Mouse (Mus musculus): ENCODE measurements around the gene Utp6. TPM values are rescaled to one million over a fixed set of nuclear protein-coding genes. Genes with fewer than 3 reads are reported as not detected.

Gene Utp6
- total RNA-seq, 1 experiment, result 79.7 TPM

DNA sequence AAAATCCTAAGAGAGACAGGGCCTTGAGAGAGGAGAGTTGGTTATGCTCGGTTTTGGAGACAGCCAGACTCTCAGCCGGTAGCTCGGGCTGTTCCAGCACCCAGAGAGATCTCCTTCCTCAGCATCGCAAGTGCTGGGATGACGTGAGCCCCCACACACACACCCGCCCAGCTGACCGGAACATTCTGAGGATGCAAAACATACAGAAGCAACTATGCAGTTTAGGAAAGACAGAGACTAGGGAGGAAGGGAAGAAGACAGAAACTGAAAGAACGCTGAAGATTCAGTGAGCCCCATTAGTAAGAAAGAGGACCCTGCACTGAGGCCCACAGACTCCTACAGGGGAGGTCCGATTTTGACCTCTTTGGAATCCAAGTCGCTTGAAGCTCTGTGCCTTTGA lies 5.6 kb upstream of the Utp6 start:
- no peak for TF ChIP-seq HCFC1 (IDR thresholded peaks at IDR 0.05; ENCODE audit: borderline replicate concordance, insufficient read depth, low read length)
- TF ChIP-seq ZNF384 (IDR thresholded peaks at IDR 0.05; ENCODE audit: low read depth, low read length), result no peak
- TF ChIP-seq MAFK (IDR thresholded peaks at IDR 0.05; ENCODE audit: insufficient read depth, low read depth, low read length), result no peak
- TF ChIP-seq CHD2 (IDR thresholded peaks at IDR 0.05; ENCODE audit: low read depth, low read length), result no peak
- TF ChIP-seq ZC3H11A (IDR thresholded peaks at IDR 0.05; ENCODE audit: borderline replicate concordance, low read depth, low read length), result no peak
- no peak for DNase-seq (ENCODE audit: low read depth, low spot score)
- in situ Hi-C loops (cut with MboI; ENCODE audit: low sequenced_read_pairs in 2 of 2, unreplicated experiment in 2 of 2), result no loop called here
- H3K27ac ChIP-seq (ENCODE audit: insufficient read depth, low read depth, low read length, poor library complexity, severe bottlenecking), result no peak overlapping the region
- peak overlapping the region in 1 of 2 experiments; percentile 15; a peak in 1 of 4 replicates for H3K4me3 ChIP-seq (ENCODE audit: insufficient read depth in 1 of 2, low read depth in 1 of 2, low read length in 2 of 2, poor library complexity in 1 of 2, severe bottlenecking in 1 of 2)
- 0 out of 4 replicates have a peak, but pooled peaks cover 0 to 2% of the 10 kb centered on the region in 2 experiments for H3K4me1 ChIP-seq (ENCODE audit: control insufficient read depth in 2 of 2, insufficient read depth in 2 of 2, low read length in 2 of 2, poor library complexity in 1 of 2)
- H3K9me3 ChIP-seq (ENCODE audit: control insufficient read depth, insufficient read depth, low read depth, low read length), result no peaks in the 10 kb centered on the region
- H3K36me3 ChIP-seq (ENCODE audit: control insufficient read depth, insufficient read depth, low read length, poor library complexity, severe bottlenecking), result no peaks in the 10 kb centered on the region
- H3K9ac ChIP-seq (ENCODE audit: insufficient read depth, low read depth, low read length, poor library complexity, severe bottlenecking), result 0 out of 2 replicates have a peak overlapping the region, but pooled peaks have one; percentile 40

DNA sequence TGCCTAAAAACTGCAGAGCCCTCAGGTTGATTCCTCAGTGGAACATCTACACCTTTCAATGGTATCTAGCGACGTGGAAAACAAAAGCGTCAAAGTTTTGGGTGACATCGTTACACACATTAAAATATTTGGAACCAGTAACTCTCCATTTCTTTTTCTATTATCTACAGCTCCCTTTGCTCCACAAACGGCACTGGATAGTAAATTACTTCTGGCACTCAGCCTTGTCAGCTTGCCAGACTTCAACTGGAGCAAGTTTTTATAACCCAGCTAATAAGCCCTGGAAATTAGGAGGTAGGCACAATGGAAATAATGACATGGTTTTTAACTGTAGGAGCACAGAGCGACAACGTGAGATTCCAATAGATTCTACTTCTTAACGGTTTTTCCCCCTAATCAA lies 3.7 kb upstream of the Utp6 start:
- Histone ChIP-seq H3K4me3 (ENCODE audit: insufficient read depth in 1 of 2, low read depth in 1 of 2, low read length in 2 of 2, poor library complexity in 1 of 2, severe bottlenecking in 1 of 2) (no peak overlapping the region), H3K36me3 (ENCODE audit: control insufficient read depth, insufficient read depth, low read length, poor library complexity, severe bottlenecking) (no peaks in the 10 kb centered on the region), H3K9me3 (ENCODE audit: control insufficient read depth, insufficient read depth, low read depth, low read length) (no peaks in the 10 kb centered on the region), H3K27ac (ENCODE audit: insufficient read depth, low read depth, low read length, poor library complexity, severe bottlenecking) (no peak overlapping the region), H3K9ac (ENCODE audit: insufficient read depth, low read depth, low read length, poor library complexity, severe bottlenecking) (no peak overlapping the region), H3K4me1 (ENCODE audit: control insufficient read depth in 2 of 2, insufficient read depth in 2 of 2, low read length in 2 of 2, poor library complexity in 1 of 2) (no peaks in the 10 kb centered on the region)
- in situ Hi-C loops (cut with MboI; ENCODE audit: low sequenced_read_pairs in 2 of 2, unreplicated experiment in 2 of 2), result no loop called here
- TF ChIP-seq MAFK (IDR thresholded peaks at IDR 0.05; ENCODE audit: insufficient read depth, low read depth, low read length) (no peak), ZC3H11A (IDR thresholded peaks at IDR 0.05; ENCODE audit: borderline replicate concordance, low read depth, low read length) (no peak), HCFC1 (IDR thresholded peaks at IDR 0.05; ENCODE audit: borderline replicate concordance, insufficient read depth, low read length) (no peak), ZNF384 (IDR thresholded peaks at IDR 0.05; ENCODE audit: low read depth, low read length) (no peak), CHD2 (IDR thresholded peaks at IDR 0.05; ENCODE audit: low read depth, low read length) (no peak)
- no peak for DNase-seq (ENCODE audit: low read depth, low spot score)

GRCm38 (mm10) chr11:79963212-79963974 lies 1.2 kb upstream of the Utp6 start:
- TF ChIP-seq ZNF384 (IDR thresholded peaks at IDR 0.05; ENCODE audit: low read depth, low read length) (no peak), ZC3H11A (IDR thresholded peaks at IDR 0.05; ENCODE audit: borderline replicate concordance, low read depth, low read length) (no peak), HCFC1 (IDR thresholded peaks at IDR 0.05; ENCODE audit: borderline replicate concordance, insufficient read depth, low read length) (no peak), MAFK (IDR thresholded peaks at IDR 0.05; ENCODE audit: insufficient read depth, low read depth, low read length) (no peak), CHD2 (IDR thresholded peaks at IDR 0.05; ENCODE audit: low read depth, low read length) (no peak)
- Histone ChIP-seq H3K9ac (ENCODE audit: insufficient read depth, low read depth, low read length, poor library complexity, severe bottlenecking) (no peak overlapping the region; the same call in 1 of the 2 replicates), H3K27ac (ENCODE audit: insufficient read depth, low read depth, low read length, poor library complexity, severe bottlenecking) (no peak overlapping the region), H3K36me3 (ENCODE audit: control insufficient read depth, insufficient read depth, low read length, poor library complexity, severe bottlenecking) (peaks cover 9% of the 10 kb centered on the region), H3K9me3 (ENCODE audit: control insufficient read depth, insufficient read depth, low read depth, low read length) (no peaks in the 10 kb centered on the region), H3K4me1 (ENCODE audit: control insufficient read depth in 2 of 2, insufficient read depth in 2 of 2, low read length in 2 of 2, poor library complexity in 1 of 2) (no peaks in the 10 kb centered on the region), H3K4me3 (ENCODE audit: insufficient read depth in 1 of 2, low read depth in 1 of 2, low read length in 2 of 2, poor library complexity in 1 of 2, severe bottlenecking in 1 of 2) (peak overlapping the region in 1 of 2 experiments; percentile 80; a peak in 1 of 4 replicates)
- in situ Hi-C loops (cut with MboI; ENCODE audit: low sequenced_read_pairs in 2 of 2, unreplicated experiment in 2 of 2), result no loop called here
- DNase-seq (ENCODE audit: low read depth, low spot score), result no peak

GRCm38 (mm10) chr11:79962877-79963183 lies 640 bp upstream of the Utp6 start:
- Histone ChIP-seq H3K4me1 (ENCODE audit: control insufficient read depth in 2 of 2, insufficient read depth in 2 of 2, low read length in 2 of 2, poor library complexity in 1 of 2) (no peaks in the 10 kb centered on the region), H3K9ac (ENCODE audit: insufficient read depth, low read depth, low read length, poor library complexity, severe bottlenecking) (peak overlapping the region; percentile 78), H3K4me3 (ENCODE audit: insufficient read depth in 1 of 2, low read depth in 1 of 2, low read length in 2 of 2, poor library complexity in 1 of 2, severe bottlenecking in 1 of 2) (peak overlapping the region; percentile 76 to 80), H3K27ac (ENCODE audit: insufficient read depth, low read depth, low read length, poor library complexity, severe bottlenecking) (no peak overlapping the region; the same call in 1 of the 2 replicates), H3K9me3 (ENCODE audit: control insufficient read depth, insufficient read depth, low read depth, low read length) (no peaks in the 10 kb centered on the region), H3K36me3 (ENCODE audit: control insufficient read depth, insufficient read depth, low read length, poor library complexity, severe bottlenecking) (peaks cover 11% of the 10 kb centered on the region)
- DNase-seq (ENCODE audit: low read depth, low spot score), result no peak
- in situ Hi-C loops (cut with MboI; ENCODE audit: low sequenced_read_pairs in 2 of 2, unreplicated experiment in 2 of 2), result no loop called here
- no peak for TF ChIP-seq ZC3H11A (IDR thresholded peaks at IDR 0.05; ENCODE audit: borderline replicate concordance, low read depth, low read length)
- TF ChIP-seq MAFK (IDR thresholded peaks at IDR 0.05; ENCODE audit: insufficient read depth, low read depth, low read length), result no peak
- TF ChIP-seq ZNF384 (IDR thresholded peaks at IDR 0.05; ENCODE audit: low read depth, low read length), result no peak
- TF ChIP-seq CHD2 (IDR thresholded peaks at IDR 0.05; ENCODE audit: low read depth, low read length), result no peak
- TF ChIP-seq HCFC1 (IDR thresholded peaks at IDR 0.05; ENCODE audit: borderline replicate concordance, insufficient read depth, low read length), result no peak
